Mouse (Mus musculus) ES-E14 (cell line): Measurements from ENCODE around the gene Ppp1r15a.

Experiments used
- CHD2 ChIP-seq: IDR thresholded peaks from 2 replicates; pipeline ENCODE4 v1.6.1; 2014; ENCODE audit warnings: mild to moderate bottlenecking, low read depth, low read length, inconsistent platforms
- HCFC1 ChIP-seq: IDR thresholded peaks from 2 replicates; pipeline ENCODE4 v1.6.1; 2012; ENCODE audit warnings: low read length, inconsistent platforms, borderline replicate concordance; ENCODE audit not compliant: insufficient read depth
- MAFK ChIP-seq: IDR thresholded peaks from 2 replicates; pipeline ENCODE4 v1.6.1; 2014; ENCODE audit warnings: mild to moderate bottlenecking, low read depth, low read length, inconsistent platforms; ENCODE audit not compliant: insufficient read depth
- ZC3H11A ChIP-seq: IDR thresholded peaks from 2 replicates; pipeline ENCODE4 v1.6.1; 2012; ENCODE audit warnings: low read depth, mild to moderate bottlenecking, inconsistent platforms, low read length, borderline replicate concordance
- ZNF384 ChIP-seq: IDR thresholded peaks from 2 replicates; pipeline ENCODE4 v1.6.1; 2012; ENCODE audit warnings: low read depth, low read length, inconsistent platforms

GRCm38 (mm10) chr7:45520605-45521004, 5.5 kb downstream of the Ppp1r15a start:
- TF ChIP-seq ZNF384 (no peak), ZC3H11A (no peak), HCFC1 (no peak), CHD2 (no peak), MAFK (no peak)
